Mouse (Mus musculus) telencephalon, adult 2 months (tissue): Measurements from ENCODE around the gene Cdh5.

Source experiments
- DNase-seq: peaks from one replicate; pipeline ENCODE4 v3.0.0-alpha.2; 2011; ENCODE audit warnings: low read depth, low spot score

The Cdh5 gene

GRCm38 (mm10) chr8:104134521-104134920 is 33.1 kb downstream of the Cdh5 start:
- no peak for DNase-seq

- DNase-seq, result no peak
These were observed 34.9 kb downstream of the Cdh5 start for GRCm38 (mm10) chr8:104136277-104136676.

- no peak for DNase-seq
These were observed 36.2 kb downstream of the Cdh5 start for GRCm38 (mm10) chr8:104137636-104138035.

- no peak for DNase-seq
These were observed 39.2 kb downstream of the Cdh5 start for GRCm38 (mm10) chr8:104140611-104141010.

GRCm38 (mm10) chr8:104142415-104142814 is 41.0 kb downstream of the Cdh5 start:
- no peak for DNase-seq

- no peak for DNase-seq
These were observed 42.0 kb downstream of the Cdh5 start for GRCm38 (mm10) chr8:104143379-104143778.

- DNase-seq, result no peak
These were observed 43.2 kb downstream of the Cdh5 start for GRCm38 (mm10) chr8:104144434-104145216.

GRCm38 (mm10) chr8:104145981-104146689 is 44.7 kb downstream of the Cdh5 start:
- DNase-seq, result no peak

GRCm38 (mm10) chr8:104146717-104147494 is 45.5 kb downstream of the Cdh5 start:
- no peak for DNase-seq

- no peak for DNase-seq
These were observed 46.5 kb downstream of the Cdh5 start for GRCm38 (mm10) chr8:104147947-104148346.

- no peak for DNase-seq
These were observed 59.3 kb downstream of the Cdh5 start for GRCm38 (mm10) chr8:104160731-104161130.

- DNase-seq, result no peak
These were observed 68.0 kb downstream of the Cdh5 start for GRCm38 (mm10) chr8:104169461-104169860.

GRCm38 (mm10) chr8:104170118-104171049 is 69.0 kb downstream of the Cdh5 start, which contains the start of gene Bean1:
TSS of gene Bean1 (plus strand) at chr8:104170442.
- no peak for DNase-seq

GRCm38 (mm10) chr8:104171050-104171620 is 69.7 kb downstream of the Cdh5 start:
- no peak for DNase-seq

GRCm38 (mm10) chr8:104172420-104172819 is 71.0 kb downstream of the Cdh5 start:
- DNase-seq, result no peak

GRCm38 (mm10) chr8:104175848-104176527 is 74.6 kb downstream of the Cdh5 start:
- no peak for DNase-seq

GRCm38 (mm10) chr8:104177054-104177453 is 75.6 kb downstream of the Cdh5 start:
- no peak for DNase-seq

GRCm38 (mm10) chr8:104184905-104185304 is 83.5 kb downstream of the Cdh5 start:
- DNase-seq, result no peak

- DNase-seq, result no peak
These were observed 85.4 kb downstream of the Cdh5 start for GRCm38 (mm10) chr8:104186827-104187226.

GRCm38 (mm10) chr8:104187622-104188021 is 86.2 kb downstream of the Cdh5 start:
- no peak for DNase-seq
